Mouse (Mus musculus): ENCODE measurements around the gene 4930562C15Rik. TPM values are rescaled to one million over a fixed set of nuclear protein-coding genes. Genes with fewer than 3 reads are reported as not detected.
A peak's percentile ranks its signal among the peaks of the same experiment; 100 is the strongest.
"Not testable (repeated sequence)": the region's sequence is repeated elsewhere in the genome, so short reads cannot be mapped to it uniquely, and the experiment has no call there.

4930562C15Rik gene
- polyA plus RNA-seq (2011; ENCODE audit: insufficient read depth, insufficient read length, low replicate concordance, missing spikeins), result 1.7 TPM in 1 of 2 replicates, not detected in the other

DNA sequence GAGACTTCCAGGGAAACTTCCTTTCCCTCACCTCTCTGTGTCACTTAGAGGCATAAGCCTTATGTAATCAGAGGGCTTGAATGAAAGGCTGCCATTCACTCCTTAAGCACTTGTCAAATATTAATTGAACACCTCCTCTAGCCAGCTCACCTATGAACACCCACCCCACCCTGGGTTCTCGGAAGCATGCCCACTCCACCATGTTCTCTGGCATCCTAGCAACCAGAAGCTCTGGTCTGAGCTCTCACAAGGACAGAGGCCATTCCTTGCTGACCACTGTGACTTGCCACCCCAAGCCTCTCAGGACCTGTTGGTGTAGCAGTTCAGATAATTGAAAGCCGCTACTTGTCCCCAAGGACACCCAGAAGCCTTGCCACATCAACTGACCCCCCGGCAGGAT, at the start of gene 4930562C15Rik:
4930562C15Rik (plus strand) TSS at position 226 of the 400 bp plus-strand sequence.
- TF ChIP-seq CTCF (IDR thresholded peaks at IDR 0.05; ENCODE audit: control insufficient read depth, insufficient read depth, low read length), result no peak
- no peak for TF ChIP-seq POLR2A (IDR thresholded peaks at IDR 0.05; ENCODE audit: borderline replicate concordance, control insufficient read depth, low read depth, low read length)
- no peak within 1 kb of the TSS for H3K4me3 ChIP-seq (replicated peaks; ENCODE audit: control insufficient read depth, low read depth, low read length)
- WGBS, result 84% methylated on average over 3 of the region's 3 CpGs
- no peak within 1 kb of the TSS for H3K27ac ChIP-seq (ENCODE audit: control insufficient read depth, insufficient read depth, low read depth, low read length, poor library complexity)
- no peaks in the 10 kb centered on the region for H3K4me1 ChIP-seq (ENCODE audit: control insufficient read depth, insufficient read depth, low read length)

DNA sequence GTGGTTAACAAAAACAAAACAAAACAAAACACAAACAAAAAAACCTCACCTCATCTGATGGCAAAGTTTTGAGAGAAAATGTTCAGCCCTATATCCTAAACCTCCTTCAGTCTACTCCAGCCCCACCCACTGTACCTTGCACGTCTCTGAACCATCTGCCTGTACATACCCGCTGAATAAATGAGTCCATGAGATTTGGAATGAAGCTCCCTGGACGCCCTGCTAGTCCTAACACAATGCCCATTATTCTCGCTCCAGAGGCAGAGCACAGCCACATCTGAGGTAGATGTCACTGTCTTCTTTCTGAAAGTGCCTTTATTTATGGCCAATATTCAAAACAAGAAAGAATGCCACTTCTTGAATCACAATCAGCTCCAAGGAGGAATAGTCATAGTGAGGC, 49.5 kb upstream of the 4930562C15Rik start:
- WGBS, result 79% methylated on average over 4 of the region's 4 CpGs
- H3K27ac ChIP-seq (ENCODE audit: control insufficient read depth, insufficient read depth, low read depth, low read length, poor library complexity), result no peak overlapping the region
- peaks cover 1% of the 10 kb centered on the region for H3K4me1 ChIP-seq (ENCODE audit: control insufficient read depth, insufficient read depth, low read length)
- TF ChIP-seq CTCF (IDR thresholded peaks at IDR 0.05; ENCODE audit: control insufficient read depth, insufficient read depth, low read length), result no peak
- no peak for TF ChIP-seq POLR2A (IDR thresholded peaks at IDR 0.05; ENCODE audit: borderline replicate concordance, control insufficient read depth, low read depth, low read length)
- no peak overlapping the region for H3K4me3 ChIP-seq (replicated peaks; ENCODE audit: control insufficient read depth, low read depth, low read length)

DNA sequence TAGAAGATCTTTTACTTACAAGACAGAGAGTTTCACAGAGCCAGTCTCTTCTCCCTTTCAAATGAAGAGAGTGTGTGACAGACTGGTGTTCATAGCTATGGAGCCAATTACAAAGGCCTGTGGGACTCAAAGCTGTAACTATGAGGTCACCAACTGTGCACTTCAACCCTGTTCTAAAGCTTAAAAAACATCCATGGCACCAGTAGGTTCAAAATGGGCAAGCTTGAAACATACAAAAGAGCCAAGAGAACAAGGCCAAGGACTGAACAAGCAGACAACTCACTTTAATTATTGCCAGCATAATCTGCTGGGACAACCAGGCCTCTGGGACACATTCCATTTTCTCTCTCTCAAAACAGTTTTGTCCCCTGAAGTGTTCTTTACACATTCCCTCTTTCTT, 47.0 kb upstream of the 4930562C15Rik start:
- Histone ChIP-seq H3K4me3 (replicated peaks; ENCODE audit: control insufficient read depth, low read depth, low read length) (no peak overlapping the region), H3K27ac (ENCODE audit: control insufficient read depth, insufficient read depth, low read depth, low read length, poor library complexity) (no peak overlapping the region), H3K4me1 (ENCODE audit: control insufficient read depth, insufficient read depth, low read length) (peaks cover 1% of the 10 kb centered on the region; the same call in 1 of the 2 replicates)
- TF ChIP-seq POLR2A (IDR thresholded peaks at IDR 0.05; ENCODE audit: borderline replicate concordance, control insufficient read depth, low read depth, low read length), result no peak
- TF ChIP-seq CTCF (IDR thresholded peaks at IDR 0.05; ENCODE audit: control insufficient read depth, insufficient read depth, low read length), result no peak

DNA sequence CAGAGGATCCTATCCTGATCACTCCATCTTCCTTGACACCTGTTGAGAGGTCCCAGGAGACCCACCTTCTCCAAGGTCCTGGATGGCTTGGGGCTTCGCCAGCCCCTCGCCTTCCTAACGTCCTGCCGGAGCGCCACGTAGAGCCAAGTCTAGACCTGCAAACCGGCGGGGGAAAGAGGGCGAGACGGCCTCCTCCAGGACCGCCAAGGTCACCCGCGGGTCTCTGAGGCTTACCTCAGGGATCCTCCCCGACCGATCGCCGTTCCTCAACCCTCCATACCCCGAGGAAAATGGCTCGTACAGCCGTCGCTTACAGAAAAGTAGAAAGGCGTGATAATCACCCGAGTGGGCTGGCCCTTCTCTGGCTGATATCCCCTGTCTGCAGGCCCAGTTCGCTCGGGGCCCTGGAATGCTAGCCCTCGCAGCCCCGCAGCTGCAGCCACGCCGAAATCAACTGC, 45.9 kb upstream of the 4930562C15Rik start:
- TF ChIP-seq POLR2A (IDR thresholded peaks at IDR 0.05; ENCODE audit: borderline replicate concordance, control insufficient read depth, low read depth, low read length) (no peak), CTCF (IDR thresholded peaks at IDR 0.05; ENCODE audit: control insufficient read depth, insufficient read depth, low read length) (no peak)
- H3K4me3 ChIP-seq (replicated peaks; ENCODE audit: control insufficient read depth, low read depth, low read length), result peak overlapping the region; percentile 90
- H3K4me1 ChIP-seq (ENCODE audit: control insufficient read depth, insufficient read depth, low read length), result peaks cover 1% of the 10 kb centered on the region; the same call in 1 of the 2 replicates
- WGBS, result 1% methylated on average over 29 of the region's 29 CpGs
- H3K27ac ChIP-seq (ENCODE audit: control insufficient read depth, insufficient read depth, low read depth, low read length, poor library complexity), result no peak overlapping the region

DNA sequence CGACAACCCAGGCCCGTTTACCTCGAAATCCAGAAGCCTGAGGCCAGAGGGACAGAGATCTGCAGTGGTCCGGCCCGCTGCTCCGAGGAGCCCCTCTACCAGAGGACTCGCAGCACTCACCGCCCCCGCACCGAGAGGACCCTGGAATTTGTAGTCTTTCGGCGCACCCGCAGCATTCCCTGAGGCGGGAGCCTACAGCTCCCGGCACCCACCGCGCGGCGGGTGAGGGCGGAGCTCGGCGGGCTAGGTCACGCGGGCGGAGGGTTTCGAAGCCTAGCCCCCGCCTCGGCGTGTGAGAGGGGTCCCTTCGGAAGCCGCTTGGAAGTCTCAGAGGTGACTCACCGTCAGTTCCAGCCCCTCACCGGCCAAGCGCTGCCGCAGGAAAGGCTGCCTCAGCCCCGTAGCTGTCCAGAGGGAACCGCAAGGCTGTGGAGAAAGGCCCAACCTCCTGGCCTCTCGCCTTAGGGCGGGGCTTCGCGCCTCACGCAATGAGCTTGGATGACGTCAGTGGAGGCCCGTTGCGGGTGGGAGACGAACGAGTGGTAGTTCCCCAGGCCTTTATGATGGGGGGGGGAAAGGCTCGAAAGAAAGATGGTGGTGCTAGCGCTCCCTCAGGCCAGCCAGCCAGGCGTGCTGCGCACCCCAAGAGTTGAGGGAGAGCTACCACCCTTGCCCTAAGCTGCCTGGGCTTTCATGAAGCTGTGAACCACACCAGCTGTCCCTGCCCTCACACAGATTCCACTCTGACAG, 45.2 kb upstream of the 4930562C15Rik start, which contains the start of gene Cdip1:
Cdip1 (minus strand) TSS at position 483 of the 750 bp plus-strand sequence.
- Histone ChIP-seq H3K27ac (ENCODE audit: control insufficient read depth, insufficient read depth, low read depth, low read length, poor library complexity) (peak within 1 kb of the TSS; percentile 81), H3K4me3 (replicated peaks; ENCODE audit: control insufficient read depth, low read depth, low read length) (peak within 1 kb of the TSS; percentile 90), H3K4me1 (ENCODE audit: control insufficient read depth, insufficient read depth, low read length) (peaks cover 1% of the 10 kb centered on the region; the same call in 1 of the 2 replicates)
- WGBS, result under 1% methylated on average over 51 of the region's 51 CpGs
- no peak for TF ChIP-seq CTCF (IDR thresholded peaks at IDR 0.05; ENCODE audit: control insufficient read depth, insufficient read depth, low read length)
- TF ChIP-seq POLR2A (IDR thresholded peaks at IDR 0.05; ENCODE audit: borderline replicate concordance, control insufficient read depth, low read depth, low read length), result no peak; the same call in 1 of the 2 replicates

DNA sequence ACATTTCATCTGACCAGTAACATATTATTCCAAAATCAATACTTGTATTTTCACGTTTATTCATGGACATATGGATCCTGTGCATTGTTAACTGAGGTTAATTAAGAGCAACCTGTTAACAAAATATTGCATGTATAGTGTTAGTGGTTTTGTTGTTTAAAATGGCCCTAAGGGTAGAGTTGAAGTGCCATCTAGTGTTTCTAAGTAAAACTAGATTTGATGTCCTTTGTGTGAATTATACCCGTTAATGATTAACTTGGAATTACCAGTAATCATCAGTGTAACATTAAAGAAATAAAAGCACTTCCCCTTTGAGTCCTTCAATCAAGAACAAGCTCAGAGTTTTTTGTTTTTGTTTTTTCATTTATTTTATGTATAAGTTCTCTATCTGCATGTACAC, 43.9 kb upstream of the 4930562C15Rik start:
- 36% methylated on average over 2 of the region's 2 CpGs for WGBS
- TF ChIP-seq CTCF (IDR thresholded peaks at IDR 0.05; ENCODE audit: control insufficient read depth, insufficient read depth, low read length) (no peak), POLR2A (IDR thresholded peaks at IDR 0.05; ENCODE audit: borderline replicate concordance, control insufficient read depth, low read depth, low read length) (no peak)
- H3K4me3 ChIP-seq (replicated peaks; ENCODE audit: control insufficient read depth, low read depth, low read length), result no peak overlapping the region
- H3K27ac ChIP-seq (ENCODE audit: control insufficient read depth, insufficient read depth, low read depth, low read length, poor library complexity), result no peak overlapping the region
- peaks cover 1% of the 10 kb centered on the region; the same call in 1 of the 2 replicates for H3K4me1 ChIP-seq (ENCODE audit: control insufficient read depth, insufficient read depth, low read length)

DNA sequence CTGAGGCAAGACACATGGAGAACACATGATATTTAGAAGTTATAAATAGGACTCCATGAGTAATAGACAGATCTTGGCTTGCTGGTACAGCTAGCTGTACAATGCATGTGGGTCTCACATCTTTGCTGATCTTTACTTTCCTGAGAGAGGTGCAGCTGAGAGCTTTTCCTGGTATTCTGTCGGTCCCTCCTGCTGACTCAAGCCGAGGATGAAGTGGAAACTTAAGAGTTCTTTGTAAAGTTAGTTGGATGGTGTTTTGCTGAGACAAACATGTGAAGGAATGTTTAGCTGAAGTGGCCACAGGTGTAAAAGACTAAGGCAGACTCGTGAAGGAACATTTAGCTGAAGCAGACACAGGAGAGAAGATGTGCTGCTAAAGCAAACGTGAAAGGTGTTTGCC, 38.6 kb upstream of the 4930562C15Rik start:
- no peak overlapping the region for H3K4me3 ChIP-seq (replicated peaks; ENCODE audit: control insufficient read depth, low read depth, low read length)
- WGBS, result 85% methylated on average over 4 of the region's 4 CpGs
- H3K4me1 ChIP-seq (ENCODE audit: control insufficient read depth, insufficient read depth, low read length), result no peaks in the 10 kb centered on the region
- no peak for TF ChIP-seq POLR2A (IDR thresholded peaks at IDR 0.05; ENCODE audit: borderline replicate concordance, control insufficient read depth, low read depth, low read length)
- no peak for TF ChIP-seq CTCF (IDR thresholded peaks at IDR 0.05; ENCODE audit: control insufficient read depth, insufficient read depth, low read length)
- no peak overlapping the region for H3K27ac ChIP-seq (ENCODE audit: control insufficient read depth, insufficient read depth, low read depth, low read length, poor library complexity)

DNA sequence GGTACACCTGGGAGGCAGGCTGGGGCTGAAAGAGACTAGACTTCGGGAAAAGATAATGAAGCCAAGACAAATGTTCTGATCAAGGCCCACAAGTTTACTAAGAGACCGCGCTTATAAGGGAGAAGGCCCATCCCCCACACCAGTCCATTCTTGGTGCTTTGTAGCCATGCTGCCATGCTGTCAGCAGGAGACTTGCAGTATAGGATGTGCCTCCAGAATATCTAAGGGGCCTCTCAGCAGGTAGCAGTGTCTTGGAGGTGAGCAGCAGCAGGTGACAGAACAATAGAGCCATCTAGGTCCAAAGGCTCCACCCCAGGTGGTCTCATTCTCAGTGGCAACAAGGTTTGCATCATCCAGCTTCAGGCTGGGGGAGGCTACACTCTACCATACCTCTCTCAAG, 16.9 kb upstream of the 4930562C15Rik start:
- H3K4me3 ChIP-seq (replicated peaks; ENCODE audit: control insufficient read depth, low read depth, low read length), result no peak overlapping the region
- TF ChIP-seq CTCF (IDR thresholded peaks at IDR 0.05; ENCODE audit: control insufficient read depth, insufficient read depth, low read length), result no peak
- H3K4me1 ChIP-seq (ENCODE audit: control insufficient read depth, insufficient read depth, low read length), result no peaks in the 10 kb centered on the region
- no peak overlapping the region for H3K27ac ChIP-seq (ENCODE audit: control insufficient read depth, insufficient read depth, low read depth, low read length, poor library complexity)
- WGBS, result 92% methylated on average over 3 of the region's 3 CpGs

DNA sequence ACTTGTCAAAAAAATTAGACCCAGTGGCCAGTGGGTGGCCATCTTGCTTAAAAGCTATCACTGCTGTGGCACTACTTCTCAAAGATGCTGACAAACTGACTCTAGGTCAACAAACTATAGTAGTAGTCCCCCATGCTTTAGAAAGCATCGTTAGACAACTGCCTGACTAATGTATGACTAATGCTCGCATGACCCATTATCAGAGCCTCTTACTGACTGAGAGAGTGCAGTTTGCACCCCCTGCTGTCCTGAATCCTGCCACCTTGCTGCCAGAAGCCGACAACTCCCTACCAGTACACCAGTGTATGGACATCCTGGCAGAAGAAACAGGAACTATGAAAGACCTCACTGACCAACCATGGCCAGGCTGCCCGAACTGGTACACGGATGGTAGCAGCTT, 10.8 kb upstream of the 4930562C15Rik start:
- 79% methylated on average over 5 of the region's 5 CpGs for WGBS
- not testable (repeated sequence) for H3K4me1 ChIP-seq (ENCODE audit: control insufficient read depth, insufficient read depth, low read length); H3K27ac ChIP-seq (ENCODE audit: control insufficient read depth, insufficient read depth, low read depth, low read length, poor library complexity); H3K4me3 ChIP-seq (replicated peaks; ENCODE audit: control insufficient read depth, low read depth, low read length)

Data from bone marrow, adult 2 months (tissue).